Mouse (Mus musculus): ENCODE measurements around the gene Tex46. TPM values are rescaled to one million over a fixed set of nuclear protein-coding genes. Genes with fewer than 3 reads are reported as not detected.

The Tex46 gene
- not detected for total RNA-seq (2021)
- long read RNA-seq, experiment 1 = 0 reads
- long read RNA-seq, experiment 2 = 0 reads

DNA sequence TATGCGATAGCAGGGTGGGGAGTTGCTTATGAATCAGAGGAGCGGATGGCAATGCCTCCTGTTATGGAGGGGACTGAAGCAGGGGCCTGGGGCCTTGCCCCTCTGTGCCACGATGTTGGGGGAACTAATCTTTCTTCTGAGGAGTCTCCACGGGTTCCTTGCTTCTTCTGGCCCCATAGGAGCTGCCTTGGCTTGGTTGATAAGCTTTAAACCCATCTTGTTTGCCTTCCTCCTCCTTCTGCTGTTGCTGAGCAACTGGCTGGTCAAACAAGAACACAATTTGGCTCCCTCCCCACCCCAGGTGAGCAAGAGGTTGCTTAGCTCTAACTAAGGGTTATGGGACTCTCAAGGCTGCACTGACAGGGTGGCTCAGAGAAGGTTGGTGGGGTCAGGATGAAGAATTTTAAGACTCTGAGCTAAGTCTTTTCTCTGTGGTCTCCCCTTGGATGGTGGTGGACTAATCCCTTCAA, at the start of gene Tex46:
TSS of gene Tex46 (plus strand) at position 51 of the 470 bp plus-strand sequence.
- DNase-seq = no peak

DNA sequence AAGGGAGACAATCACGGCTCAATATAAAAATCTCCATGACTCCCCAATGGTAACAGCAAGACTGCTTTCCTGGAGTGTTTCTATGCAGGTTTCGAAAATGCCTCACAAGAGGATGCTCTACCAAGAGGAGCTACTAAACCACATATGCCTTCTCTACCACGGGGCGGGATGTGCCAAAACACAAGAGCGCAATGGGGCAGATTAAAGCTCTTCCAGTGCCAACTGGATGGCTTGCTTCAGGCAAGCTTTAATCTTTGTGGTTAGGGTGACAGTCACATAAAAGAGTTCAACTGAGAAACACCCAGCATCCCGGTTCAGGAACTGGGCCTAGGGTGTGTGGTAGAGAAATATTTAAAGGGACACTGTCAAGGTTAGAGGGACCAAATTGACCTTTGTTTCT, 47.5 kb upstream of the Tex46 start:
- DNase-seq = no peak

DNA sequence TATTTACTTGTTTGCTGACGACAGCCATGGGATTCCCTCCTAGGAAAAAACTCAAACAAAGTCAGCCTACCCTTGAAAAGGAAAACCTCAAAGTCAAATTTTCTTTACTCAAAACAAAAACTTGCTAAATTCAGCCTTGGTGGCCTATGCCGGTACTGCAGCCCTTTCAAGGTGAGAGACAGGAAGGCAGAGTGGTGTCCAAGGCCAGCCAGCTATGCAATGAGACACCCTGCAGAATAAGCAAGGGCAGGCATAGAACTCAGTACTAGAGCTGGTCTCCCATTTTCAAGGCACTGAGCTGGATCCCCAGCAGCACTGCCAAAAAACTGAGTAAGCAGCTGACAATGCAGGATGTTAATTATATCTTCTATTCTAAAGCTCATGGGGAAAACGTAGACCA, 41.6 kb upstream of the Tex46 start:
- DNase-seq = no peak

DNA sequence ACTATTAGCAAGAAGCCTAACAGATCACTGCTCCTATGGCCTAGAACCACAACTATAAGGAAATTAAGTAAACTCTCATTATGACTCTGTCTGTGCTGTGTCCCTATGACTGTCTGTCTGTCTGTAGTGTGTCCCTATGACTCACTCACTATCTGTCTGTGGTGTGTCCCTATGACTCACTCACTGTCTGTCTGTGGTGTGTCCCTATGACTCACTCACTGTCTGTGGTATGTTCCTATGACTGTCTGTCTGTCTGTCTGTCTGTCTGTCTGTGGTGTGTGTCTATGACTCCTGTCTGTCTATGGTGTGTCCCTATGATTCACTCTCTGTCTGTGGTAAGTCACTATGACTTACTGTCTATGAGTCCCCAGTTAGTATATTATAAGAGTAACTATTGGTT, 40.2 kb upstream of the Tex46 start:
- no peak for DNase-seq

DNA sequence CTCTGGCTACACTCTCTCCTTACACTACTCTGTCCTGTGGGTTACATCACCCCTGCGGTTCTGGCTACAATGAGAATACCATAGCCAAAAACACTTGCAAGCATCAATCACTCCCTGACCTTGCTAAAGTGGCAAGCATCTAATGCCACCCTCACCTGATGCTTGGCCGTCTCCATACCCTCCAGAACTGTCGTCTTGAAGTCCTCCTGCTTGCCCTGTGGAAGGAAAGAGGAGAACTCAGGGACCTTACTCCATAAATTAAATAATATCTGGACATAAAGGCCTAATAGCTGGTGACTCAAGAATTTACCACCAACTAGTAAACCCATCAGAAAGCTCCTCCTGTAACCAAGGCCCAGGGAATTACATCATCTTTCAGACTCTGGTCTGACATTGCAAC, 28.4 kb upstream of the Tex46 start:
- DNase-seq = no peak

DNA sequence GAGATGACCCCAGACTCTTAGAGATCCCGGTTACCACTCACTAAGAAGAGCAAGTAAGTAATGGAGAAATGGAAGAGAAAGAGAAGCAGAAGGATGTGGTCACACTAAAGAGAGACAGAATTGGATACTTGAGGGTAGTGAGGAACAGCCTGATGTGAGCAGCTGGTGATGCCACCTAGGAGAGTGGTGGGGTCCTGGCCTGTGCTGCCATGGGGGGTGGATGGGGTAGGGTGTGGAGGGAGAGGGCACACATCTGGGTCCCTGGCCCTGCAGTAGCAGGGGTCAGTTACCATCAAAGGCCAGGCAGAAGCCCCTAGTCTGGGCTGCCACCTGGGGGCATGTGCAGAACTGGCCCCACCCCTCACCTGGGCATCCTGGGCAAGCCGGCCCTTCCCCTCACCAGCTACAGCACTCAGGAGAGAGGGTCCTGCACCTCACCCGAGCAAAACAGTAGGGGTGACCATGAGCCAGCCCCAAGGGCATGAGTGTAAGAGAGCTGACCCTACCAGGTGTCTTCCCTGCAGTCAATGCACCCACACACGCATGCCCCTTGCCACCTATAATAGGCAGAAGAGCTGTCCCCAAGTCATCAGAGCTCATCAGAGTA, 22.9 kb upstream of the Tex46 start:
- no peak for DNase-seq

DNA sequence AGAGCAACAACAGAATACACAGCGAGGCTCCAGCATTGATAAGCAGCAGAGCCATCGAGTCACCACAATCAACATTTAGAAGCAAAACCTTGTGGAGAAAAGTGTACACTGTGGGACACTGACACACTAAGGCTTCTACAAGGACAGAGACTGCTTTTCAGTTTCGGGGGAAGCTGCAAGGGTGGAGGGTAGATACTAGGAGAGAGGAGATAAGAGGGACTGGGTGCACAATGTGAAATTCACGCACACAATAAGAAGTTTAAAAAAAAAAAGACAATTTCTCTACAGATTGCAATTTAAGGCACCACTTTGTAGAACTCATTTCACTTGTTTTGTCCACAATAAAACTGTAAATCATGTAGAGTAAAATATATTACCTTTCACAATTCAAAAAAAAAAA, 22.2 kb upstream of the Tex46 start:
- no peak for DNase-seq

DNA sequence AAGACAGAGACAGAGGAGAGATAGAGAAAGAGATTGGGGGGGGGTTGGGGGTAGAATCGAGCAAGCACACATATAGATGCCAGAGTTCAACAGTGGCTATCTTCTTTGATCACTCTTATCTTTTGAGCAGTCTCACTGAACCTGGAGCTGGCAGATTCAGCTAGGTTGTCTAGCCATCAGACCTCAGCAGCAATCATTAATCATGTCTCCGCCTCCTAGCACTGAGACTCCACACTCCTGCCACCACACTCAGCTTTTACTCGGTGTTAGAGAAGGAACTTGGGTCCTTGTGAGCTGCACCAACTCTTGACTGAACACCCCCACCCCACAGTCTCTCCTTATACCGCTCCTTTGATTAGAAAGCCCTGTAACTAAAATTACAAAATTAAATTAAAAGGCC, 18.1 kb upstream of the Tex46 start:
- no peak for DNase-seq

DNA sequence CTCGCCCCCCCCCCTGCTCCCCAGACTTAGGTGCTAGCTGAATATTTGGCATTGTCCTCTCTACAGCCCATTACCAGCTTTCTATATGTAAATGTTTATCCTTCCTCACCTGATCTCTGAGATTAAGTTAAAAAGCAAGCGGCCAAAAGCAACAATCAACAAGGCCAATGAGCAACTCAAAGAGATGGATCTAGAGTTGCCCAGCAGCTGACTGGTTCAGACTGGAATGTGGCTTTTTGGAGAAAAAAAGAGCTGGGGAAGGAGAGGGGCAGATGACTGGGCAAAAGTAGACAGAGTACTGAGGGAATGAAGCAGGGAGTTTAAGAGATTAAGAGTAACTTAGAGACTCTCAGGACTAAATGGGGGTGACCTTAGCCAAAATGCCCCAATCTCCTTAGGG, 16.2 kb upstream of the Tex46 start:
- DNase-seq = no peak

DNA sequence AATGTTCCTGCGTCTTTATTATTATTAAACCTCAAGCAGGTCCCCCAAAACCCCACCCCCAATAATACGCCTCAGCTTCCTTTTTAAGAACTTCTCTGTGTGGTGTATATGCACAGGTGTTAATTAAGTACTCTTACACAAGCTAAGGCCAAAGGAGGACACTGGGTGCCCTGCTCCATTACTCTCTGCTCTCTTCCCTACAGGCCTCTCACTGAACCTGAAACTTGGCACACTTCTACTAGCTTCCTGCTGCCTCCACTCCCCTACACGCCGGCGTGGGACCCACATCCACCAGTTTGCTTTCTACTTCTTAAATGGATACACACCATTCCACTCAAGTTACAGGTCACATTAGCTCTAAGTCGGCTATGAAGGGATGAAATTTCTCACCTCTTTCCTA, 15.0 kb upstream of the Tex46 start:
- DNase-seq = no peak

DNA sequence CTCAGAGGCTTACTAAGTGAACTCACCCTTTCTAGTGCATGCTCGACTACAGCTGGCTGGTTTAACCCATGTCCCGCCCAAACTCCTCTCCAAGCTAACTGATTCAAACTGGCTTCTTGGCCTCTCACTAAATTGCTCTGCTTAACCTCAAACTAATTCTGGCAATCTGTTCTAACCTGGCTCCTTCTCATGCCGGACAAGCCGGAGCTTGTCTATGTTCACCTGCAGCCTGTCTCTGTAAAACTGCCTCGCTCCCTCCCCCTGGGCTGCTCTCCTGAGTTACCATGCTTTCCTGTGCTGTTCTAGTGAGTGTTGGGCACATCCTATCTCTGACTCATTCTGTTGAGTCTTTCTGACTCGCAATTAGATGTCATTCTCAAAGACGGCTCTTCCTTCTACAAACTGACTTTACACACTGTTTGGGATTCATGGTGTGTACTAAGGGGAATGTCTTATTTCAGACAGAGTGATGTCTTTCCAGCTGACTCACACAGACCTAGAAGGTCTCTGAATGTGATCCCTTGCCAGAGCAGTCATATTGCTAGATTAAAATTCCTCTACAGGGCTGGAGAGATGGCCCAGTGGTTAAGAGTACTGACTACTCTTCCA, 11.9 kb upstream of the Tex46 start:
- no peak for DNase-seq

DNA sequence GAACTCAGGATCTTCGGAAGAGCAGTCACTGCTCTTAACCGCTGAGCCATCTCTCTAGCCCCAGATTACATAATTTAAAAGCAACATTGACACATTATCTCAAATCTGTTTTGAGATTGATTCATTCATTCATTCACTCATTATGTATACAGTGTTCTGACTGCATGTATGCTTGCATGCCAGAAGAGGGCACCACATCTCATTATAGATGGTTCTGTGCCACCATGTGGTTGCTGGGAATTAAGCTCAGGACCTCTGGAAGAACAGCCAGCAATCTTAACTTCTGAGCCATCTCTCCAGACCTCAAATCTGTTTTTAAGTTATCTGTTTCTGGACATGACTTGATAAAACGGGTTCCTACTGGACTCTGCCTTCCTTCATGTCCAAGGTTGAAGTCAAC, 10.4 kb upstream of the Tex46 start:
- DNase-seq = no peak

DNA sequence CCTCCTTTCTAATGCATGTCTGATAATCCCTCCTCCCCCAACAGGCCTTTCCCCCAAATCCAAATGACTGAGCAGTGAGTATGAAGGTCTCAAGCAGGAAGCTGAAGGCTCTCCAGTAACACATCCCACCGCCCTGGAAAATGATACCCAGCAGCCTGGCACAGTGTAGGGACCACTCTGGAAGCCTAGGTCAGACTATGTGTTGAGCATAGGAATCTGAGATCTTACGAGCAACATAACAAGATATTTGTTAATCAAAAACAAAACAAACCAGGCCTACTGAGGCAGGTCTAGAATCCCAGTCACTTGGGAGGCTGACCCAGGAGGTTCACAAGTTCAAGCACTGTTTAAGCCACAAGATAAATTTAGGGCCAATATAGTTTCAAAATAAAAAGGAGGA, 9.7 kb upstream of the Tex46 start:
- DNase-seq = no peak

DNA sequence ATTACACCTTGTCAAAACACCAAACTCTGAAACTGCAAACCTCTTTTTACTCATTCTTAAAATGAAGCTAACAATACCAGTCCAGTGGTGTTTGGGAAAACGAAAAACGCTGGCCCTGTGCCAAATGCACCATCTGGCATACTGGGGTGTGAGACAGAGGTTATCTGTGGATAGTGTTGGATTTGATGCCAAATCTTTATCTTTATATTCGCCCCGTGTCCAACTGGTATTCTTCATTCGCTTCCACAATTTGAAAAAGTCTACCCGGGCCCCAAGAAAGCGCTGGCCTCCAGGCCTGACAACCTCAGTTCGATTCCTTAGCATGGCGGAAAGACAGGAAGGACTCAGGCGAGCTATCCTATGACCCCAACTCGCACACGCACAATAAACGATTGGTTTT, 8.8 kb upstream of the Tex46 start:
- DNase-seq = no peak

DNA sequence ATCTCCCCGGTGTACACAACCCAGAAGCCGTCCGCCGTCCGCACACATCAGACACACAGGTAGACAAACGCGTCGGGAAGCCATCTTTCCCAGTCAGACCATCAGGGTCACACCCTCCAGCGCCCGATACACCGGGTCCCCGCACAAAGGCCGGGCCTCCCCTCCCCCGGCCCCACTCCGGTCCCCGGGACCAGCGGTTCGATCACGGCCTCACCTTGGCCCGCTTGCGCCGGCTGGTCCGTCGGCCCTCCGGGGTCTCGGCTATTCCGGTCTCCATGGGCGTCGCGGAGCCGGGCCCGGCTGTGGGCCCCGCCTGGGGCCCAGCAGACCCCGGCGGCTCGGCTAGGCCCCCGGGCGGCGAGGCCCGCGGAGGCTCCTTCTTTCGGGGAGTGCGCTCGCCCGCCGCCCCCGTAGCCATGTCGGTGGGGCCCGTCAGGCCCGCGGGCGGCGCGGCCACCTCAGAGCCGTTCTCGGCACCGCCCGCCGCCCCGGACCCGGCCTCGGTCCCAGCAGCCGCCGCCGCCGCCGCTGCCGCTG, 8.2 kb upstream of the Tex46 start:
- DNase-seq = peak; percentile 38

DNA sequence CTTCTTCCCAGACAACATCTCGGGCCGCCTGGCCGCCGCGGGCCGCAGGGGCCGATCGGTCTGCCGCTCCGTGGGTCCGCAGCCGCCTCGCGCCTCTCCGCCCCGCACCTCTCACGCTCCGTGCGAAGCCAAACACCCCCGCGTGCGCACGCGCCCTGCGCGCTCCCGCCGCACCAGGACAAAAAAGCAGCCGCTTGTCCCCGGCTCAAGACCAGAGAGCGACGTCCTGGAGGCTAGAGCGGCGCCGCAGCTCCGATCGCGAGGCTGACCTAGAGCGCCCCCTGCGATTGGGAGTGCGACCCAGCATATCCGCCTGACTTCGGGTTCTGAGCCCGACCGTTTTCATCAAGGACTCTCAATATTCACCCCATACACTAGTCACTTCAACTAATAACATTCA, 7.7 kb upstream of the Tex46 start, which contains the start of gene Kdm1a:
TSS of gene Kdm1a (minus strand) at position 156 of the 400 bp plus-strand sequence.
- DNase-seq = peak; percentile 92

DNA sequence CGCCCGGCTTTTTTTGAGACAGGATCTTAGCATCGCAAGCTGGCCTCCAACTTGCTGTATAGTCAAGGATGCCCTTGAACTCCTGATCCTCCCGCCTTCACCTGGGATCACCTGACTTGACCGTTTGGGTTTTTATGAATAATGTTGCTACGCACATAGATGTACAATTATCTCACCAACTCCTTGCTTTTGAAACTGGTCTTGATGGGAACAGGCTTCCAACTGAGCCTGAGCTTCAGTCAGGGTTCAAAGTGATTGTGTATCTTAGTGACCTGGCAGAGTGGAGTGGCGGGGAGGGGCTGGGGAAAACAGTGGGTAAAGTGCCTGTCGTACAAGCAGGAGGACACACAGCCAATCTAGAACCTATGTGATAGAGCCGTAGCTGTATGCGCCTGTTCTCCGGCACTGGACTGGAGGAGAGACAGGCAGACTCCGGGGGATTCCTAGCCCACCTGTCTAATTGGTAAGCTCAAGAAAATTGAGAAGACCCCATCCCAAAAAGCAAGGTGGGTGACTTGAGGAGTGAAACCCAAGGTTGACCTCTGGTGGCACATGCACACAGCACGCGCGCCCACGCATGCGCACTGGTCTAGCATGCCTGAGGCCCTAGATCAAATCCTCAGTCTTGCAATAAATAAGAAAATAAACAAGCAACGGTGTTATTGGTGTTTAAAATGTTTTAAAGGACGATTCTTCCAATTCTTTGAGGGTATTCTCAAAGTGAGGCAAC, 4.3 kb upstream of the Tex46 start:
- DNase-seq = no peak

DNA sequence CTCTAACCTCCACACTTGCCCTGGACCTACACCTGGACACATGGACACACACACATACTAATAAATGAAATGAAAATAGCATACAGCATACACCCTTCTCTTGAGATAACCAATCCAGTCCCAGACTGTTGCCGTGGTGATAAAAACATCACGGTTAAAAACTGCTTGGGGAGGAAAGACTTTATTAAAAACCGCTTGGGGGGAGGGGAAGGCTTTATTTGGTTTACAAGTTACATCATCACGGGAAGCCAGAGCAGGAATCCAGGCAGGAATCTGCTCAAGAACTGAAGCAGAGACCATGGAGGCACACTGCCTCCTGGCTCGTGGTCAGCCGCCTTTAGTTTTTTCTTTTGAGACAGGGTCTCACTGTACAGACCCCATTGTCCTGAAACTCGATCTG, 3.4 kb downstream of the Tex46 start:
- no peak for DNase-seq

DNA sequence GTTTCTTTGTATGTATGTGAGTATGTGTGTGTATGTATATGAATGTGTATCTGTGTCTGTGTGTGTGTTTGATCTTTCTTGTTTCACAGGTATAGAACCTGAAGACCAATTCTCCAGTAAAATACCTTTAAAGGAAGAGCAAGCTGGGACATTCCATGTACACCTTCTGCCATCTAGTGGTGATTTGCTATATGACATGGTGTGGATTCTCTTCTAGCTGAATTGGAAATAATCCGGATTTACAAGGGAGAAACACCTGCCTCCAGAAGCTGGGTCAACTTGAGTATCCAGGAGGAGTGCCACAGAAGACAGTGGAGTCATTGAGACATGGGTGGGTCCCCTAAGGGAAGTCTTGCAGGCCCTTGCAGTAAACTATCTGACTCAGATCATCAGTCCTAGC, 11.1 kb downstream of the Tex46 start:
- DNase-seq = no peak

DNA sequence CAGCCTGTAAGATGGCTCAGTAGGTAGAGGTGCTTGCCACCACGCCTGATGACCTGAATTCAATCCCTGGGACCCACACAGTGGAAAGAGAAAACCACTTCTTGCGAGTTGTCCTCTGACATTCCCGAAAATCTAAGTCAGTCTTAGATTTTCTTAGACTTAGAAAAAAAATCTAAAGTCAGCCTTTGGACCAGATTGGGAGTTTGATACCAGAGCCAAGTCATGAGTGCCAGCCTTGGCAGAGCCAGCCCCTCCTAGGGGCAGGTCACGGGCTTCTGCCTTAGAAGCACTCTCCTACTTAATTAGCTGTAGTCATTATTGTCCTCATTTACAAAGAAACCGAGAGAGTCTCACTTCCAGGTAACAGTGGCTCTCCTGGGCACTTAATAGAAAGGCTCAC, 11.7 kb downstream of the Tex46 start:
- DNase-seq = no peak

DNA sequence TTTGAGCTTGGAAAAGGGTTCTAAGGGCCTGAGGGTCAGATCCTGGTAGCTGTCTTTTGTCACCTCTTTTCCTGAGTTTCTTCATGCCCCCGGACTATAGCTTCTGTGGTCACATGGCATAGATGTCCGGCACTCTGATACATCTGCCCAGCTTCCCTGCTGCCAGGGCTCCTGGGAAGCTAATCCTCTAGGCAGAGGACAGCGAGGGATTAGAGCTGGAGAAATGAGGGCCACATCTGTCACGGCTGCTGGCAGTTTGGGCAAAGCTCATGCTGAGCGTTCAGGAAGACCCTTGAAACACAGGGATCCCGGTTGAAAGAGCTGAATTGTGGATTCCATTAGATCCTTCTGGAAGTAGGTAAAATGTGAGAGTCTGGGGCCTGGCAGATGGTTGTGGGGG, 12.2 kb downstream of the Tex46 start, which contains the start of gene Lactbl1:
TSS of gene Lactbl1 (plus strand) at position 234 of the 400 bp plus-strand sequence.
- no peak for DNase-seq

DNA sequence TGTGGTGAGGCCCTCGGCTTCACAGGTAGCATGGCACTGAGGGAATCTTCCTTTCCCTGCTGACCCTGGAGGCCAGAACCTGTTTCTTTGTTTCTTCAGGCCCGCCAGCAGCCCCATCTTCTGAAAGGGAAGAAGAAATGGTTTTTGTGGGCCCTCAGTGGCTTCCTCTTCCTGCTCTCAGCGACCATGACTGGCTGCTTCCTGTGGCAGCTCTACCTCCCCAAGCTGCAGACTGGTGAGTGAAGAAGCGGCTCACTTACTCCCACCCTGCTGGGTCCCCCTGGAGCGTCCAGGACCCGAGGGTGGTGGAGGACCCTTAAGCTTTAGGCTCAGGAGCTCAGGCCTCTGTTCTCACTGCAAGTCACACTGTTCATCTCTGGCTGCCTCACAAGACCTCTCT, 16.4 kb downstream of the Tex46 start:
- no peak for DNase-seq

All from gastrocnemius, postnatal 25 days (tissue).